Mouse (Mus musculus): ENCODE measurements around the gene Olfr1274-ps. TPM values are rescaled to one million over a fixed set of nuclear protein-coding genes. Genes with fewer than 3 reads are reported as not detected.
"Not testable (repeated sequence)": the region's sequence is repeated elsewhere in the genome, so short reads cannot be mapped to it uniquely, and the experiment has no call there.

Olfr1274-ps gene
- not detected for total RNA-seq (2021)
- long read RNA-seq, experiment 1, result 0 reads
- long read RNA-seq, experiment 2, result 0 reads

DNA sequence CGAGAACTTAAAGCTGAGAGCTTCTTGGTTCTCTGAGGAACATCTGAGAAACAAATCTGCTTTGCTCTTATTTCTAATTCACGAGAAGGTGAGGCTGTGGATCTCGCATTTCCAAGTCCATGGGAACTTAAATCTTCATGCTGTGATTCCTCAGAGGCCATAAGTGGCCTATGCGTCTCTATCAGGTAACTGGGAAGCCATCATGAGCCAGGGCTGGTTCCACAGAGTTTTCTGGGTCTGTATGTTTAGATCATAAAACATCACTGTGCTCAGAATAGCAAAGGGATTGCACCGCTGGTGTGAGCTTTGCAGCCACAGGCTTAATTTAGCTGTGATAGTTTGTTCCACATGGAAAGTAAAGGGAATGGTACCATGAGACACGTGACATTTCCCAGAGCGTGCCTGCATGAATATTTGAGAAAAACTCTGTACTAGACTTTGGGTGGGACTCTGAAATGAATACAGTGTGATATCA is at the start of gene Olfr1274-ps:
TSS of gene Olfr1274-ps (plus strand) at position 51 of the 475 bp plus-strand sequence.
- intact Hi-C loops (cut with DNase I); DNase-seq: not testable (repeated sequence)

DNA sequence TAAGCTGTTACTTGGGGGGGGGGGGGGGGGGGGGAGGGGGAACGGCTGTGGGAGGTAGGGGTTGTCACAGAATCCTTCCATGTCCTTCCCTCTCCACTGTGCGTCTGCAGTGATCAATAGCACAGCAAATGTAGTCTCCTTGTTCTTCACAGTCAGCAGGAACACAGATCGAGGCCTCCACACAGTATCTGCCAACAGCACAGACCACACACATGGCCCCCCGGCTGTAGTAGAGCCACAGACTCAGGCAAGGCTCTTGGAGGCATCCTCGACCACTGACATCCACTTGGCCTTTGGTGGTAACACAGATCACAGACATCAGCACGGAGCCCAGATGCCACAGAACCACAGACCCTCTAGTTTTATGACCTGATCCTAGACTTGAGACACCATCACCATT is 47.4 kb upstream of the Olfr1274-ps start:
- intact Hi-C loops (cut with DNase I); DNase-seq: not testable (repeated sequence)

DNA sequence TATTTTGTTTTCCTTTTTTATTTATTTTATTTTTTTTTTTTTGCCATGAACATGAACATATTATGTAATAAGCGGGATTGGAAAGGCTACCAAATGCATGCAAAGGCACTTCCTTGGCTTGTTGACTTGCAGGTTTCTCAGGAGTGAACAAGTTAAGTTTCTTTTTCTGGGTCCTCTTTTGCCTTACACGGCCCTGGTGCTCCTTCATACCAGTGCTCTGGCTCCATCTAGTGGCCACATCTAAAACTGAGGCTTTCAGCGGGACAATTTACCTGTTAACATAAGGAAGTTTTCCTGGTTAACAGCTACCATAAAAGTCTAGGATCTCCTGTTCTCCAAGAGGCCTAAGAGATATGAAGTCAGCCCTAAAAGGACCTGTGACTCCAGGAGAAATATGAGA is 46.9 kb upstream of the Olfr1274-ps start:
- intact Hi-C loops (cut with DNase I); DNase-seq: not testable (repeated sequence)

DNA sequence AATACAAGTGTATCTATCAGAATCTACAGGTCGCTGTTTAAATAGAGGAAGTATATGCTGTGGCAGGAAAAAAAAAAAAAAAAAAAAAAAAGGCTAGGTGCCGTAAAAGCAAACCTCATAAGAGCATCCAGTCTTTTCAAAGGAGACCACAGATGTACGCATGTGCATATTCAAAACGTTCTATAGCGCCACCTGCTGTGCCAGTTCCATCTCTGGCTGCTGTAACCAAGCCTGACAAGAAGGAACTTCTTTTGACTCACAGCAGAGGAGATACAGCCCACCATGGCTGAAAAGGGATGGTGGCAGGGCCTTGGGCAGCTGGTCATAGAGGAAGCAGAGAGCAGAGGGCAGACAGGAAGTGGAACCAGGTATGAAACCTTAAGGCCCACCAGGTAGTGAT is 39.3 kb upstream of the Olfr1274-ps start:
- intact Hi-C loops (cut with DNase I); DNase-seq: not testable (repeated sequence)

DNA sequence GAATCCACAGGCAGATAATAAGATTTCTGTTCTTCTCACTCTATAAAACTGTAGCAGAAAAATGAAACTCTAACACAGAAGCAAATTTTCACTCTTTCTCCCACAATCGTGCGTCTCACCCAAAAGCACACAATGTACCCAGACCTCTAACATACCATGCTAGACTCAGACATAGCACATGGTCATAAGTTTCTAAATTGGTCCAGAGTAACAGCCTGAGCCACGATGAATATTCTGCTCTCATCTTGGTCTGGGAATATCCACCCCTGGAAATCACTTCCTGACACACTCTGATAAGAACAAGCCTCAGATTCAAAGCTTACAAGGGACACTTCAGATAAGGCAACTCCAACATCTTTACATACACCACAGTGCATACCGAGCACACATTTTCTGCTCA is 38.3 kb upstream of the Olfr1274-ps start:
- intact Hi-C loops (cut with DNase I), result not testable (repeated sequence)

DNA sequence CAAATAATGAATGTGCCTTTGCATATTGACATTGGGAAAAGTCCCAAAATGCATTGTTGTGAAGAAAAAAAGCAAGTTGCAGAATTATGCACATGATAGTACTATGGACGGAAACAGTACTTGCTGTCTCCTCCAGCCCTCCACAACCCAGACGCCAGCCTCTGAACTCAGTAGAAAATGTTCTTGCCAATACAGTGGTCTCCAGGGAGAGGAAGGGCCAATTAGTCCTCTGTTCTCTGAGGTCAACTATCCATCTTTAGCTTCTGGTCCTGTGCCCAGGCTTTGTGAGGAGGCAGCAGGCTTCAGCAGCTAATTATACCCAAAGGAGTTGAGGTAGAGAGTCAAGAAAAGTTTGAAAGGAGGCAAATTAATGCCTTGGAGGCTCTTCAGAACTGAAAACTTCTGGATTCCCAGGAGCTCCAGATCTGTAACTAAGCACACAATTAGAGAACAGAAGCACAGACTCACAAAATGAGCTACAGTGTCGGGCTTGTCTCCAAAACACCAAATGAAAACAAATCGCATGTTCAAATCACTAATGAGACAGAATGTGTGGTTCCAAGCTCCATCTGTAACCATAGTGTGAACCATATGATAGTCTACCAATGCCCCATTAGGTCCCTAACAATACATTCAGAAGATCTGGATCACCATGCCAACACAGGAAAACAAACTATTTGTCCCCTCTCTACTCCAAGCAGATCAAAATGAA is 15.8 kb downstream of the Olfr1274-ps start:
- intact Hi-C loops (cut with DNase I); DNase-seq: not testable (repeated sequence)

More for the DNA sequence above, 38.3 kb upstream of the Olfr1274-ps start:
- not testable (repeated sequence) for DNase-seq

DNA sequence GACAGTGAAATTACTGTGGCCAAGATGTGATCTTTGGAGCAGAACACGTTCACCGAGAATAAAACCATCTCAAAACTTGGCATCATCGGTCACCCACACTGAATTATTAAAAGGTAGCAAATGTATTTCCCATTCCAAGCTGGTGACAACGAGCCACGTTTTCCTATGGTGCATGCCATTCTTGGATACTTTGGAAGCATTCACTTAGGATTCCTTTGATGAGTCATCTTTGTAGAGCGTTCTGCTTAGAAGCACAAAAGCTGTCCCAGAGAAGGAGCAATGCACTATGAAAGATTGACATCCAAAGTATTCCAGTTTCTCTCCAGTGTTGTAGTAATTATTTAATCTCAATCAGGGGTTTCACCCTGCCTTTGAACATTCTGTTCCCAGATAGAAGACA is 23.8 kb downstream of the Olfr1274-ps start:
- DNase-seq; intact Hi-C loops (cut with DNase I): not testable (repeated sequence)

DNA sequence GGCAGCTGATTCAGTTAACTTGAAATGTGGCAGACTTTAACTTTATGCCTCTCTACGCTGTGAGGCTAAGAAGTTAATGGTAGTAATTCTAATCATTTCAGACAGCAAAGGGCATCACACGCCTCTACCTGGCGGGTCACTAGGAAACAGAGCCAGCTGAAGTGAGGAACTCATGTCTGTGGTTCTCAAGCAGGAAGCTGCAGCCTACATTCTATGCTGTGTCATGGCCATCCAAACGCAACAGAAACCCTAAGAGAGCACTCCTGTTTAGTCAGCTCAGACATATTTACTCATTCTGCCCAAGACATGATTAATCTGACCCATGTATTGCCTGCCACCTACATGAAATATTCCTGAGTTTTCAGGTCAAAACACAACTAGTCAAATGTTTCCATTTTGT is 26.5 kb downstream of the Olfr1274-ps start:
- DNase-seq; intact Hi-C loops (cut with DNase I): not testable (repeated sequence)

DNA sequence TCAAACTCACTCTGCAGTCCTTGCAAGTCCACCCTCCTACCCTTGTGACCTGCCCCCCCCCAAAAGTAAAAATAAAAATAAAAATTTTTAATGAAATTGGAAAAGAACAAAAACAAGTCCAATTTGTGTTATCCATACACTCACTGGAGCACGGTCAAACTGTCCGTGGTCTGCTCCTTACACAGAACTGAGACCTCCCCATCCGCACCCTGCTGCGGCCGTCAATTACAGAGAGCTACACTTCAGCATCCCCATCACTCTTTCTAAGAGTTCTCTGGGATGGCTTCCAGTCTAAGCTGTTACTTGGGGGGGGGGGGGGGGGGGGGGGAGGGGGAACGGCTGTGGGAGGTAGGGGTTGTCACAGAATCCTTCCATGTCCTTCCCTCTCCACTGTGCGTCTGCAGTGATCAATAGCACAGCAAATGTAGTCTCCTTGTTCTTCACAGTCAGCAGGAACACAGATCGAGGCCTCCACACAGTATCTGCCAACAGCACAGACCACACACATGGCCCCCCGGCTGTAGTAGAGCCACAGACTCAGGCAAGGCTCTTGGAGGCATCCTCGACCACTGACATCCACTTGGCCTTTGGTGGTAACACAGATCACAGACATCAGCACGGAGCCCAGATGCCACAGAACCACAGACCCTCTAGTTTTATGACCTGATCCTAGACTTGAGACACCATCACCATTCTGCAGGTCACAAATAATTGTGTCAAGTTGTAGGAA is 30.7 kb downstream of the Olfr1274-ps start:
- DNase-seq; intact Hi-C loops (cut with DNase I): not testable (repeated sequence)

DNA sequence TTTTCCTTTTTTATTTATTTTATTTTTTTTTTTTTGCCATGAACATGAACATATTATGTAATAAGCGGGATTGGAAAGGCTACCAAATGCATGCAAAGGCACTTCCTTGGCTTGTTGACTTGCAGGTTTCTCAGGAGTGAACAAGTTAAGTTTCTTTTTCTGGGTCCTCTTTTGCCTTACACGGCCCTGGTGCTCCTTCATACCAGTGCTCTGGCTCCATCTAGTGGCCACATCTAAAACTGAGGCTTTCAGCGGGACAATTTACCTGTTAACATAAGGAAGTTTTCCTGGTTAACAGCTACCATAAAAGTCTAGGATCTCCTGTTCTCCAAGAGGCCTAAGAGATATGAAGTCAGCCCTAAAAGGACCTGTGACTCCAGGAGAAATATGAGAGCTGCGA is 31.3 kb downstream of the Olfr1274-ps start:
- DNase-seq; intact Hi-C loops (cut with DNase I): not testable (repeated sequence)

DNA sequence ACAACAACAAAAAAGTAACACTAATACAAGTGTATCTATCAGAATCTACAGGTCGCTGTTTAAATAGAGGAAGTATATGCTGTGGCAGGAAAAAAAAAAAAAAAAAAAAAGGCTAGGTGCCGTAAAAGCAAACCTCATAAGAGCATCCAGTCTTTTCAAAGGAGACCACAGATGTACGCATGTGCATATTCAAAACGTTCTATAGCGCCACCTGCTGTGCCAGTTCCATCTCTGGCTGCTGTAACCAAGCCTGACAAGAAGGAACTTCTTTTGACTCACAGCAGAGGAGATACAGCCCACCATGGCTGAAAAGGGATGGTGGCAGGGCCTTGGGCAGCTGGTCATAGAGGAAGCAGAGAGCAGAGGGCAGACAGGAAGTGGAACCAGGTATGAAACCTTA is 39.0 kb downstream of the Olfr1274-ps start:
- DNase-seq; intact Hi-C loops (cut with DNase I): not testable (repeated sequence)

DNA sequence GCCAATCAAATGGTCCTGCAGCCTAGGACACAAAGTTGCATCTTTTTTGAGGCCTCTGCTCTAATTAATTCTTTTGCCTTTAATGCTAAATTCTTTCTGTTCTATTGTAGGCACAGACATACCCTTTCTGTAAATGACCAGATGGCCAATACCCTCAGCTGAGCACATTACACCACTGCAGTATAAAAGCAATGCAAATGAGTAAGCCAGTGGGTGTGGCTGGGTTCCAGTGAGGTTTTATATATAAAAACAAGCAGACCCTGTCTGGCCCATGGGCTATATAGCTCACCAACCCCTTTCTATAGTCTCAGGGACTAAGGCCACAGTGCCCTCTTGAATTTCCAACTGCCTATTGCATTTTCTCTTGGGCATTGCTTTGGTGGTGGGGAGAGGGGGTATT is 41.7 kb downstream of the Olfr1274-ps start:
- intact Hi-C loops (cut with DNase I); DNase-seq: not testable (repeated sequence)

DNA sequence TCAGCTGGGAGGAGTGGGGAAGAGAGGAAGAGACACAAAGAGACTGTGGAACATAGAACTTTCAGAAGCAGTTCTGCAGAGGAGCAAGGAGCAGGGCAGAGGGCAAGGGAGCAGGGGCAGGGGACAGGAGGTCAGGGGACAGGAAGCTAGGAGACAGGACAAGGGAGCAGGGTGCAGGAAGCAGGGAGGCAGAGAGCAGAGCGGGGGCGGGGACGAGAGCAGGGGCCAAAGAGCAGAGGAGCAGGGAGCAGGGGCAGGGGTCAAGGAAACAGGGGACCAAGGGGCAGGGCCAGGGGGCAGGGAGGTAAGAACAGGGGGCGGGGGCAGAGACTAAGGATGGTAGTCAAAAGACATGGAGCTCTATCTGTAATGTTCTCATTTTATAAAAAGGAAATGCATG is 43.3 kb downstream of the Olfr1274-ps start:
- intact Hi-C loops (cut with DNase I); DNase-seq: not testable (repeated sequence)

DNA sequence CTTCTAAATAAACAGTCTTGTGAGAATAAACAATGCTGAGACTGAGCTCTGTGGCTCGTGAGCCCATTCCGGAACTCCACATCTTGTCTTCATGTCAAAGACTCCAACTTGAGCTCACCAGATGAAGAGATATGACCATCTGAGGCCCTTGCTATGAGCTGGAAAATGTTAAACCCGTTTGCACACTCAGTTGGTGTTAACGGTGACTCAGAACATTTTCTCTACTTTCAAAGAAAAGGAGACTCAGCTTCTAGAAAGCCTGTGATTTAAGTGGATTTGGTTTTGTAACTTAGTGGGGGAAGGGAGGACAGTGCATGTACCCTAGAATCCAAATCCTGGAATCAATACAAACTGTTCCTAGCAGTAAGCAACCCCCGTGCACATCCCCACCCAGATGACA is 45.3 kb downstream of the Olfr1274-ps start:
- intact Hi-C loops (cut with DNase I), result no loop called here
- no peak for DNase-seq

DNA sequence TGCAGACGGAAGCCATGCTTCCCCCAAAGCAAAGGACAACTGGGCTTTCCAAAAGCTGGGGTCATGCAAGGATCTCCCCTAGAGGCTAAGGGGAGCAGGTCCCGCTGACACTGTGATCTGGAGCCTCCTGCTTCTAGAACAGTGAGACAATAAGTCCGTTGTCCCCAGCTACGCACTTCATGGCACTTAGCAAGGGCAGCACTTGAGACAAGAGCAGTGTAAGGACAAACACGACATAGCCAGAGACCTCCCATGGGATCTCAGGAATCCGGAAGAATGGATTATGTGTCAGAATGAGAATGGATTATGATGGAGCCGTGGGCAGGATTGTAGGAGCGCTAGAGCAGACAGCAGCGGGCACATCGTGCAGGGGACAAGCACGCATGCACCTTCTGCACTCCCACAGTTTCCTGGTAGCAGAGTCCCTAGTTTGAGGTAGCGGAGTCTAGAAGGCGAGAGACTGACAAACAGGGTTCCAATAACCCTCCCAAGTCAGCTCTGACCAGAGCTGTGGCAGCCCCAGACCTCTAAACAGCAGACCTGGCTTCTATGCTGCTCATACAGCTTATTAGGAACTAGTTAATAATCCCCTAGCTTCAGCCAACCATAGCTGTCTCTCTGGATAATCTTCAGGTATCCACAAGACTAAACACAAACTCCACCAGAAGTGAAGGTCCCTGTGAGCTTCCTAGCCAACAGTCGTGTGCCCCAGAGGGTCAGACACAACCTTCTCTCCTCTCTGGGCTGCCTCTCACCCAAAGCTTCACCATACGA is 50.7 kb downstream of the Olfr1274-ps start:
- DNase-seq, result no peak
- intact Hi-C loops (cut with DNase I), result no loop called here

DNA sequence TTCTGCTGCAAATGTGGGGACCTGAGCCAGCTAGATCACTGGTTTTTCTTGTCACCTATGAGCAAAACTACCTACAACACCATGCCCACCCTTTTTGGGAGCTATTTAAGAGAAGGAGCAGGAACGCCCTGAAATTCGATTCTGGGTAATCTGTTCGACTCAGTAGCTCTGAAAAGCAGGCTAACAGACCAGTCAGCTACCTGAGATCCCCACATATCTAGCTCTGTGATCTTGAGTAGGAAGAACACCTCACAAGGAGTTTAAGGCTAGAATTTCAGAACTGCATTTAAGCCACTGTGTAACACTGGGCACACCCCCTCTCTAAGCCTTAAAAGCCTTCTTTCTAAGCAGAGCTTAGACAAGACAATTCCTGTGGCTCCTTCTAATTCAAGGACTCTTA is 53.9 kb downstream of the Olfr1274-ps start:
- no peak for DNase-seq
- intact Hi-C loops (cut with DNase I), result no loop called here

Other genes starting within 250 kb of the Olfr1274-ps start
- not detected for gene Olfr1270, start 245.6 kb upstream of the Olfr1274-ps start, total RNA-seq (2021)
- gene Olfr1506, start 174.2 kb upstream of the Olfr1274-ps start, total RNA-seq (2021), result not detected
- gene Olfr142, start 141.1 kb upstream of the Olfr1274-ps start, total RNA-seq (2021), result not detected
- gene Olfr1271, start 127.7 kb upstream of the Olfr1274-ps start, total RNA-seq (2021), result not detected
- gene Olfr1272, start 105.8 kb upstream of the Olfr1274-ps start, total RNA-seq (2021), result not detected
- gene Gm13769, start 76.5 kb upstream of the Olfr1274-ps start, total RNA-seq (2021), result under 1 TPM; 0.10 TPM
- gene Ptprj, start 182.0 kb downstream of the Olfr1274-ps start, total RNA-seq (2021), result 1 to 10 TPM; 2.7 to 3.6 TPM

Measured in gastrocnemius, postnatal 36 days (tissue).